Comparison of ENCODE assay signal across 21 mouse cellular contexts in the genomic region with DNA sequence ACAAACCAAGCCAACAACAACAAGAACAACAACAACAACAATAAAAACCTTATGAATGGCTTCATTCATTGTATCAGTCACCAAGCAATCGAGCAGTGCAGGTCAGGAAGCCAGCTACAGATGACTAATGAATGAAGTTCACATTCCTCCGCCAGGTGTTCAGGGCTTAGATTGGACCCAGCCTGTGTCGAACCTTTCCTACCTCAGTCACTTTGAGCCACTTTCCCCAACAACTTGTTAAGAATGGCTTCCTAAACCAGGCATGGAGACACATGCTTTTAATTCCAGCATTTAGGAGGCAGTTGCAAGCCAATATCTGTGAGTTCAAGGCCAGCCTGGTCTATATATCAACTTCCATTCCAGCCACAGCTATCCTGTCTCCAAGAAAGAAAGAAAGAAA. TPM values are rescaled to one million over a fixed set of nuclear protein-coding genes. Genes with fewer than 3 reads are reported as not detected.
DNase-seq lines count a peak whose midpoint lies in the region; ATAC-seq and TF ChIP-seq lines count a peak whose summit lies in the region.
"Had no signal": no experiment of that assay in that cellular context is flagged by ENCODE, and none has a peak within 500 bp of the region (broad histone marks: within the 10 kb centered on the region; RNA-seq: fewer than 3 reads in every experiment).

No protein-coding gene starts in this region.

- peak overlapping the region; percentile 62 for H3K9ac ChIP-seq in MEL (ENCODE audit: control insufficient read depth, low read depth, low read length, poor library complexity, severe bottlenecking)
- no peak overlapping the region for H3K9ac ChIP-seq in intestine, embryonic 15.5 days

- no peak for TF ChIP-seq EP300 in MEL (IDR thresholded peaks at IDR 0.05; ENCODE audit: low read depth in 1 of 2, low read length in 2 of 2)

- no peak for TF ChIP-seq POLR2A in MEL (IDR thresholded peaks at IDR 0.05; ENCODE audit: control insufficient read depth in 1 of 2, insufficient read depth in 1 of 2, low read depth in 1 of 2, low read length in 2 of 2, poor library complexity in 1 of 2)
- no peak for TF ChIP-seq POLR2A in bone marrow, adult 2 months (IDR thresholded peaks at IDR 0.05; ENCODE audit: borderline replicate concordance, control insufficient read depth, low read depth, low read length)

- H3K4me3 ChIP-seq in G1E (ENCODE audit: low read depth, low read length): peak overlapping the region; percentile 42; the same call in 1 of the 2 replicates
- peak overlapping the region; percentile 2 to 29; a peak in 3 of 4 replicates for H3K4me3 ChIP-seq in MEL (ENCODE audit: control insufficient read depth in 1 of 2, insufficient read depth in 1 of 2, low read depth in 2 of 2, low read length in 2 of 2)
- H3K4me3 ChIP-seq in bone marrow, adult 2 months (replicated peaks; ENCODE audit: control insufficient read depth, low read depth, low read length): no peak overlapping the region
- no peak overlapping the region for H3K4me3 ChIP-seq in intestine, embryonic 15.5 days (replicated peaks)

- peaks cover 5% of the 10 kb centered on the region for H3K79me2 ChIP-seq in MEL (ENCODE audit: control insufficient read depth, insufficient read depth, low read length, poor library complexity)

- H3K27ac ChIP-seq in MEL (ENCODE audit: control insufficient read depth, low read depth, low read length): peak overlapping the region; percentile 99
- 0 out of 2 replicates have a peak overlapping the region, but pooled peaks have one; percentile 32 for H3K27ac ChIP-seq in bone marrow, adult 2 months (ENCODE audit: control insufficient read depth, insufficient read depth, low read depth, low read length, poor library complexity)
- no peak overlapping the region for H3K27ac ChIP-seq in intestine, embryonic 15.5 days

- no peak for ATAC-seq in G1E (ENCODE audit: extremely low read depth, insufficient number of reproducible peaks, low FRiP score, poor library complexity, severe bottlenecking)
- no peak for ATAC-seq in intestine, embryonic 15.5 days
- ATAC-seq: activated CD4-positive, CD25-positive, alpha-beta regulatory T cell, adult 4 months; CD4-positive, CD25-positive, alpha-beta regulatory T cell, adult 4 months; Patski had no signal

- no peak for TF ChIP-seq RAD21 in MEL (IDR thresholded peaks at IDR 0.05; ENCODE audit: low read depth, low read length)

- no peaks in the 10 kb centered on the region for H3K36me3 ChIP-seq in G1E (replicated peaks)
- peaks cover 0 to 47% of the 10 kb centered on the region in 2 experiments; a peak in 2 of 4 replicates for H3K36me3 ChIP-seq in MEL (ENCODE audit: control insufficient read depth in 1 of 2, insufficient read depth in 2 of 2, low read length in 2 of 2)
- H3K36me3 ChIP-seq in intestine, embryonic 15.5 days: no peaks in the 10 kb centered on the region

- 74% methylated on average over 3 of the region's 3 CpGs for WGBS in bone marrow, adult 2 months
- 63% methylated on average over 3 of the region's 3 CpGs for WGBS in intestine, embryonic 15.5 days

- H3K27me3 ChIP-seq in G1E (ENCODE audit: insufficient read depth, low read length): no peaks in the 10 kb centered on the region
- H3K27me3 ChIP-seq in MEL (ENCODE audit: control insufficient read depth in 1 of 2, insufficient read depth in 2 of 2, low read length in 2 of 2): no peaks in the 10 kb centered on the region
- H3K27me3 ChIP-seq in intestine, embryonic 15.5 days (replicated peaks): no peaks in the 10 kb centered on the region
- H3K27me3 ChIP-seq: Patski had no signal

- H3K4me2 ChIP-seq in intestine, embryonic 15.5 days (replicated peaks): no peak overlapping the region

- TF ChIP-seq CTCF in G1E (IDR thresholded peaks at IDR 0.05; ENCODE audit: low read depth, low read length) (no peak), MEL (IDR thresholded peaks at IDR 0.05 in 2 of 3, conservative IDR thresholded peaks at IDR 0.05 in 1 of 3; ENCODE audit: control insufficient read depth in 1 of 3, insufficient read depth in 1 of 3, low read depth in 2 of 3, low read length in 3 of 3, poor library complexity in 1 of 3, severe bottlenecking in 1 of 3) (no peak)
- no peak for TF ChIP-seq CTCF in bone marrow, adult 2 months (IDR thresholded peaks at IDR 0.05; ENCODE audit: control insufficient read depth, insufficient read depth, low read length)

- peaks cover 90% of the 10 kb centered on the region for H3K4me1 ChIP-seq in G1E (ENCODE audit: insufficient read depth, low read depth, low read length)
- peaks cover 26 to 63% of the 10 kb centered on the region in 2 experiments for H3K4me1 ChIP-seq in MEL (ENCODE audit: control insufficient read depth in 1 of 2, insufficient read depth in 2 of 2, low read length in 2 of 2)
- peaks cover 15% of the 10 kb centered on the region for H3K4me1 ChIP-seq in bone marrow, adult 2 months (ENCODE audit: control insufficient read depth, insufficient read depth, low read length)
- peaks cover 13% of the 10 kb centered on the region for H3K4me1 ChIP-seq in intestine, embryonic 15.5 days (replicated peaks)

- DNase-seq in G1E (ENCODE audit: low spot score) (no peak), MEL (ENCODE audit: low read depth, low spot score) (peak; percentile 53)
- DNase-seq in spleen, postnatal 14 days (ENCODE audit: low spot score in 2 of 2): no peak
- DNase-seq in layer of hippocampus, adult 8-10 months (ENCODE audit: low spot score in 2 of 2): no peak
- DNase-seq: adrenal gland, adult 2 months; adrenal gland, adult 8-10 months; adrenal gland, postnatal 10 days; adrenal gland, postnatal 14 days; adrenal gland, postnatal 25 days; adrenal gland, postnatal 36 days; cerebellum, adult 11 months; cerebellum, adult 11-12 months; cerebellum, adult 18-20 months; cerebellum, adult 2 months; cerebellum, adult 8-10 months; cerebellum, adult 9-10 months had no signal

- no peaks in the 10 kb centered on the region for H3K9me3 ChIP-seq in G1E (replicated peaks)
- no peaks in the 10 kb centered on the region for H3K9me3 ChIP-seq in MEL (replicated peaks; ENCODE audit: insufficient read depth, low read length)
- H3K9me3 ChIP-seq in intestine, embryonic 15.5 days: no peaks in the 10 kb centered on the region

TF ChIP-seq in MEL, 35 proteins besides CTCF, POLR2A, EP300 and RAD21:
- TF ChIP-seq ZNF384 (IDR thresholded peaks at IDR 0.05; ENCODE audit: low read depth, low read length) (no peak), MAZ (IDR thresholded peaks at IDR 0.05; ENCODE audit: low read depth, low read length) (no peak)
TF ChIP-seq in MEL: peak in this region for 0.

RNA-seq across cellular contexts. Expression of a gene that starts 4.5 kb away (rescaled TPM):
- total RNA-seq in G1E (2014; fragmentation: Nextera tagmentation) (72.8 and 74.8 TPM in 2 replicates), G1E (2017) (41.6 and 54.9 TPM in 2 replicates), MEL (2012; rRNA removed) (9.5 and 11.3 TPM in 2 replicates)
- polyA plus RNA-seq in G1E (2012) (2.7 and 3.2 TPM in 2 replicates), MEL (2012; ENCODE audit: insufficient read depth in 1 of 2, insufficient read length in 2 of 2, low read depth in 1 of 2, low replicate concordance in 2 of 2, missing spikeins in 1 of 2) (10 to 100 TPM in 1 of 2 experiments, not detected in 1; 11.3 TPM)
- polyA plus RNA-seq in bone marrow, adult 2 months (2011; ENCODE audit: insufficient read depth, insufficient read length, low replicate concordance, missing spikeins): 5.2 and 5.6 TPM in 2 replicates
- 16.4 and 17.1 TPM in 2 replicates for polyA plus RNA-seq in intestine, embryonic 15.5 days (2015; fragmentation: Nextera tagmentation; extraction: Ambion mirVana)
- total RNA-seq in layer of hippocampus, adult 8-10 months (2022): 10 to 100 TPM; 31.5 to 38.3 (median 36.4) TPM

Comparison
In these comparisons a context has a peak if more than half of its experiments do, and no peak if none do; other contexts are left out.
1. H3K4me3 ChIP-seq: peak in G1E (single experiment) and MEL (2 of 2); none in bone marrow, adult 2 months (single experiment) and intestine, embryonic 15.5 days (single experiment).